14 mouse cellular contexts compared by ENCODE assay signal in the genomic region with DNA sequence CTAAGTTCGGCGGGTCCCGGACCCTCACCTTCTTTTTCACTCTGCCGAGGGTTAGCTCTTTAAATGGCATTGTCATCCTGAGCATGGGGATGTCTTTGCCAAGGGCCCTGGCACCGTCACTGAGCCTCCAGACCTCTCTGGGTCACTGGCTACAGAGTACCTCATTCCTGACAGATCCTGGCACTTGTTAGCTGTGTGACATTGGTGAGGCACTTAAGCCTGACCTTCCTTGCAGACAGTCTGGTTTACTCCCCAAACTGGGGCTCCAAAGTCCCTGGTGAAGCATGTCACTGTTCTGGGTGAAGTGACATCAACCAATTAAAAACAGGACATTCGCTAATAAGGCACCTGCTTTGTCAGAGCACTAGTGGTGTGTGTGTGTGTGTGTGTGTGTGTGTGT.
"Had no signal": no experiment of that assay in that cellular context is flagged by ENCODE, and none has a peak within 500 bp of the region (broad histone marks: within the 10 kb centered on the region; RNA-seq: fewer than 3 reads in every experiment).

No protein-coding gene starts in this region.

- H3K4me2 ChIP-seq: limb, embryonic 15.5 days; liver, embryonic 12.5 days; lung, embryonic 14.5 days; neural tube, embryonic 15.5 days; stomach, embryonic 15.5 days had no signal

- ATAC-seq: liver, embryonic 12.5 days had no signal

- H3K4me3 ChIP-seq: left cerebral cortex, adult 2 months; limb, embryonic 15.5 days; liver, embryonic 12.5 days; midbrain, embryonic 10.5 days; myocyte; neural tube, embryonic 15.5 days; stomach, embryonic 15.5 days had no signal

- H3K27me3 ChIP-seq: limb, embryonic 15.5 days; liver, embryonic 12.5 days; neural tube, embryonic 15.5 days; stomach, embryonic 15.5 days had no signal

- DNase-seq: lung, embryonic 14.5 days; lung, postnatal 10 days; lung, postnatal 4 days; midbrain, embryonic 14.5 days; right cerebral cortex, postnatal 4 days; thymus, adult 2 months; thymus, postnatal 25 days had no signal

- H3K27ac ChIP-seq: left cerebral cortex, adult 2 months; limb, embryonic 15.5 days; liver, embryonic 12.5 days; midbrain, embryonic 10.5 days; neural tube, embryonic 15.5 days; stomach, embryonic 15.5 days had no signal

- H3K9me3 ChIP-seq: limb, embryonic 15.5 days; liver, embryonic 12.5 days; midbrain, embryonic 10.5 days; neural tube, embryonic 15.5 days; stomach, embryonic 15.5 days had no signal

- H3K4me1 ChIP-seq: limb, embryonic 15.5 days; liver, embryonic 12.5 days; midbrain, embryonic 10.5 days; neural tube, embryonic 15.5 days; stomach, embryonic 15.5 days had no signal

- H3K9ac ChIP-seq: limb, embryonic 15.5 days; liver, embryonic 12.5 days; lung, embryonic 14.5 days; neural tube, embryonic 15.5 days; stomach, embryonic 15.5 days had no signal

- H3K36me3 ChIP-seq: limb, embryonic 15.5 days; liver, embryonic 12.5 days; midbrain, embryonic 10.5 days; neural tube, embryonic 15.5 days; stomach, embryonic 15.5 days had no signal
